In the genomic region with DNA sequence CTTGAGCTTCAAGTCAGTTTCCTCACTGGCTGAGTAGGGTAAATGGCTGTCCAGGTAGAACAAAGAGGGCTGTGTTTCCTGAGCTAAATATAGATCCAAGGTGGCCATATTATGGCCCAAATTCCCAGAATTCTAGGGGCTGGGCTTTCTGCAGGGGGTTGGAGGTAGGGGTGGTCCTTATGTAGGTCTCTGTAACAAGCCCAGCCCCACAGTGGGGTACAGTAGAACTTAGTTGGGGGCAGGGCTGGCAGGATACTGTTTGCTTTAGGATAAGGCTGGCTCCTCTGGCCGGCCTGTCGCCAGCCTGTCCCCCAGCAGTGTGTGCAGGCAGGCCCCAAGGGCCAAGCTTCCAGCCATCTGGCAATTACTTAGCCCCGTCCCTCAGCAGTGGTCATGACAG, we compare ENCODE assay signal across 13 mouse cellular contexts. TPM values are rescaled to one million over a fixed set of nuclear protein-coding genes. Genes with fewer than 3 reads are reported as not detected.
DNase-seq lines count a peak whose midpoint lies in the region; ATAC-seq and TF ChIP-seq lines count a peak whose summit lies in the region.
"Had no signal": no experiment of that assay in that cellular context is flagged by ENCODE, and none has a peak within 500 bp of the region (broad histone marks: within the 10 kb centered on the region; RNA-seq: fewer than 3 reads in every experiment).

No protein-coding gene starts in this region.

- H3K36me3 ChIP-seq in kidney, embryonic 14.5 days (ENCODE audit: control insufficient read depth, insufficient read depth, low read length) = peaks cover 13% of the 10 kb centered on the region
- H3K36me3 ChIP-seq in embryonic facial prominence, embryonic 13.5 days = peaks cover 44% of the 10 kb centered on the region
- H3K36me3 ChIP-seq in limb, embryonic 14.5 days (ENCODE audit: control insufficient read depth, insufficient read depth, low read length) = peaks cover 43% of the 10 kb centered on the region

- no peak overlapping the region for H3K9ac ChIP-seq in kidney, embryonic 14.5 days (ENCODE audit: low read depth, low read length)
- H3K9ac ChIP-seq in embryonic facial prominence, embryonic 13.5 days = 0 out of 2 replicates have a peak overlapping the region, but pooled peaks have one; percentile 32
- H3K9ac ChIP-seq in limb, embryonic 14.5 days (ENCODE audit: low read depth, low read length, severe bottlenecking) = 0 out of 2 replicates have a peak overlapping the region, but pooled peaks have one; percentile 25

- H3K4me1 ChIP-seq in kidney, embryonic 14.5 days (ENCODE audit: control insufficient read depth, insufficient read depth, low read length) = peaks cover 54% of the 10 kb centered on the region
- H3K4me1 ChIP-seq in embryonic facial prominence, embryonic 13.5 days = peaks cover 58% of the 10 kb centered on the region
- peaks cover 65% of the 10 kb centered on the region for H3K4me1 ChIP-seq in limb, embryonic 14.5 days (ENCODE audit: control insufficient read depth, insufficient read depth, low read length)

- H3K4me2 ChIP-seq in kidney, embryonic 14.5 days (replicated peaks; ENCODE audit: low read depth, low read length) = no peak overlapping the region
- no peak overlapping the region for H3K4me2 ChIP-seq in embryonic facial prominence, embryonic 13.5 days
- H3K4me2 ChIP-seq in limb, embryonic 14.5 days (replicated peaks; ENCODE audit: low read depth, low read length, severe bottlenecking) = peak overlapping the region; percentile 23; the same call in 1 of the 2 replicates

- peak; percentile 21 for DNase-seq in embryo, embryonic 11 days
- no peak for DNase-seq in embryo, embryonic 9.5 days (ENCODE audit: extremely low spot score)
- DNase-seq in kidney, adult 18-20 months = no peak
- DNase-seq in limb, embryonic 14.5 days (ENCODE audit: low spot score) = no peak
- DNase-seq in MN1 (ENCODE audit: low spot score) = no peak
- DNase-seq: adrenal gland, adult 8-10 months; lung, postnatal 36 days had no signal

- 27% methylated on average over 3 of the region's 3 CpGs for WGBS in kidney, embryonic 14.5 days
- WGBS in embryonic facial prominence, embryonic 13.5 days = 15% methylated on average over 3 of the region's 3 CpGs
- WGBS in limb, embryonic 14.5 days = 34% methylated on average over 3 of the region's 3 CpGs

- no peak for TF ChIP-seq POLR2A in limb, embryonic 14.5 days (IDR thresholded peaks at IDR 0.05; ENCODE audit: borderline replicate concordance, extremely low read depth, insufficient read depth, insufficient read length)

- peak overlapping the region; percentile 78 for H3K27ac ChIP-seq in kidney, embryonic 14.5 days (ENCODE audit: low read depth, low read length)
- peak overlapping the region; percentile 17; the same call in 1 of the 2 replicates for H3K27ac ChIP-seq in embryonic facial prominence, embryonic 13.5 days
- H3K27ac ChIP-seq in limb, embryonic 14.5 days (replicated peaks; ENCODE audit: low read depth, low read length) = peak overlapping the region; percentile 84

- H3K9me3 ChIP-seq in kidney, embryonic 14.5 days (ENCODE audit: control insufficient read depth, low read length) = no peaks in the 10 kb centered on the region
- H3K9me3 ChIP-seq in embryonic facial prominence, embryonic 13.5 days = no peaks in the 10 kb centered on the region
- no peaks in the 10 kb centered on the region for H3K9me3 ChIP-seq in limb, embryonic 14.5 days (ENCODE audit: control insufficient read depth, low read length)

- H3K4me3 ChIP-seq in kidney, embryonic 14.5 days (ENCODE audit: low read length) = no peak overlapping the region
- no peak overlapping the region for H3K4me3 ChIP-seq in embryonic facial prominence, embryonic 13.5 days
- H3K4me3 ChIP-seq in limb, embryonic 14.5 days (replicated peaks; ENCODE audit: low read length) = no peak overlapping the region
- H3K4me3 ChIP-seq: erythroblast, embryonic 14.5 days had no signal

- peak; percentile 13; the same call in 1 of the 2 replicates for ATAC-seq in kidney, embryonic 14.5 days (ENCODE audit: low FRiP score, low TSS enrichment)
- no peak for ATAC-seq in embryonic facial prominence, embryonic 13.5 days (ENCODE audit: insufficient number of reproducible peaks, insufficient read depth, low FRiP score, low TSS enrichment, low read depth)
- ATAC-seq in limb, embryonic 14.5 days (ENCODE audit: low FRiP score, low read depth) = peak; percentile 41
- ATAC-seq in erythroid progenitor cell, adult 5-6 weeks (replicated peaks; ENCODE audit: low FRiP score, poor library complexity, severe bottlenecking) = no peak
- ATAC-seq: hindbrain, embryonic 16.5 days had no signal

- no peaks in the 10 kb centered on the region for H3K27me3 ChIP-seq in kidney, embryonic 14.5 days (ENCODE audit: control insufficient read depth, insufficient read depth, low read length)
- no peaks in the 10 kb centered on the region for H3K27me3 ChIP-seq in embryonic facial prominence, embryonic 13.5 days
- no peaks in the 10 kb centered on the region for H3K27me3 ChIP-seq in limb, embryonic 14.5 days (ENCODE audit: control insufficient read depth, insufficient read depth, low read length)

RNA-seq across cellular contexts. Expression of gene Fgfrl1, which starts 8.2 kb away (rescaled TPM):
- 24.0 and 32.7 TPM in 2 replicates for polyA plus RNA-seq in kidney, embryonic 14.5 days (2014; fragmentation: Nextera tagmentation; extraction: Ambion mirVana)
- 14.4 and 26.7 TPM in 2 replicates for polyA plus RNA-seq in embryonic facial prominence, embryonic 13.5 days (2015; fragmentation: Nextera tagmentation; extraction: Ambion mirVana)
- polyA plus RNA-seq in limb, embryonic 14.5 days (2012; rRNA removed) = 119 and 158 TPM in 2 replicates
- 46.5 and 51.8 TPM in 2 replicates for polyA plus RNA-seq in limb, embryonic 14.5 days (2014; fragmentation: Nextera tagmentation; extraction: Ambion mirVana)
- total RNA-seq in erythroid progenitor cell, adult 5-6 weeks (2015; ENCODE audit: low replicate concordance) = 22.2 and 28.8 TPM in 2 replicates
- 21.5 and 23.2 TPM in 2 replicates for total RNA-seq in erythroid progenitor cell, adult 5-6 weeks (2017; ENCODE audit: low replicate concordance)

RNA-seq across cellular contexts. Expression of gene Slc26a1, which starts 25.0 kb away (rescaled TPM):
- 0.80 and 1.5 TPM in 2 replicates for polyA plus RNA-seq in kidney, embryonic 14.5 days (2014; fragmentation: Nextera tagmentation; extraction: Ambion mirVana)
- 1.1 and 1.3 TPM in 2 replicates for polyA plus RNA-seq in embryonic facial prominence, embryonic 13.5 days (2015; fragmentation: Nextera tagmentation; extraction: Ambion mirVana)
- polyA plus RNA-seq in limb, embryonic 14.5 days (2012; rRNA removed) = 1.3 and 2.6 TPM in 2 replicates
- polyA plus RNA-seq in limb, embryonic 14.5 days (2014; fragmentation: Nextera tagmentation; extraction: Ambion mirVana) = 1.1 and 1.4 TPM in 2 replicates
- 3.6 and 4.6 TPM in 2 replicates for total RNA-seq in erythroid progenitor cell, adult 5-6 weeks (2015; ENCODE audit: low replicate concordance)
- total RNA-seq in erythroid progenitor cell, adult 5-6 weeks (2017; ENCODE audit: low replicate concordance) = 0.90 and 1.7 TPM in 2 replicates
- total RNA-seq: neutrophil, adult 5-6 weeks had no signal

RNA-seq across cellular contexts. Expression of gene Dgkq, which starts 30.9 kb away (rescaled TPM):
- polyA plus RNA-seq in kidney, embryonic 14.5 days (2014; fragmentation: Nextera tagmentation; extraction: Ambion mirVana) = 5.0 and 9.1 TPM in 2 replicates
- 14.3 and 18.8 TPM in 2 replicates for polyA plus RNA-seq in embryonic facial prominence, embryonic 13.5 days (2015; fragmentation: Nextera tagmentation; extraction: Ambion mirVana)
- polyA plus RNA-seq in limb, embryonic 14.5 days (2012; rRNA removed) = 35.3 and 40.5 TPM in 2 replicates
- 12.5 and 13.3 TPM in 2 replicates for polyA plus RNA-seq in limb, embryonic 14.5 days (2014; fragmentation: Nextera tagmentation; extraction: Ambion mirVana)
- 4.2 TPM in 1 of 2 replicates, not detected in the other for total RNA-seq in erythroid progenitor cell, adult 5-6 weeks (2015; ENCODE audit: low replicate concordance)
- total RNA-seq in erythroid progenitor cell, adult 5-6 weeks (2017; ENCODE audit: low replicate concordance) = 4.9 and 5.5 TPM in 2 replicates

RNA-seq across cellular contexts. Expression of gene Idua, which starts 40.2 kb away (rescaled TPM):
- 11.0 and 11.3 TPM in 2 replicates for polyA plus RNA-seq in kidney, embryonic 14.5 days (2014; fragmentation: Nextera tagmentation; extraction: Ambion mirVana)
- 14.6 and 15.3 TPM in 2 replicates for polyA plus RNA-seq in embryonic facial prominence, embryonic 13.5 days (2015; fragmentation: Nextera tagmentation; extraction: Ambion mirVana)
- polyA plus RNA-seq in limb, embryonic 14.5 days (2012; rRNA removed) = 21.4 and 26.8 TPM in 2 replicates
- polyA plus RNA-seq in limb, embryonic 14.5 days (2014; fragmentation: Nextera tagmentation; extraction: Ambion mirVana) = 15.6 and 17.1 TPM in 2 replicates
- 2.5 and 5.8 TPM in 2 replicates for total RNA-seq in erythroid progenitor cell, adult 5-6 weeks (2015; ENCODE audit: low replicate concordance)
- total RNA-seq in erythroid progenitor cell, adult 5-6 weeks (2017; ENCODE audit: low replicate concordance) = 2.2 TPM in 1 of 2 replicates, not detected in the other

Comparison
In these comparisons a context has a peak if more than half of its experiments do, and no peak if none do; other contexts are left out.
1. ATAC-seq: peak in kidney, embryonic 14.5 days (single experiment) and limb, embryonic 14.5 days (single experiment); none in embryonic facial prominence, embryonic 13.5 days (single experiment) and erythroid progenitor cell, adult 5-6 weeks (single experiment).
2. H3K27ac ChIP-seq: peak in every context shown above with its lines; median percentile 84 in limb, embryonic 14.5 days; 78 in kidney, embryonic 14.5 days; 17 in embryonic facial prominence, embryonic 13.5 days.